Mouse (Mus musculus): Measurements from ENCODE around the gene Loxl4.

The Loxl4 gene

GRCm38 (mm10) chr19:42566283-42567019, 46.2 kb downstream of the Loxl4 start:
- no peak for DNase-seq (ENCODE audit: low read depth in 2 of 2, low spot score in 2 of 2)

GRCm38 (mm10) chr19:42563726-42564270, 48.8 kb downstream of the Loxl4 start:
- DNase-seq (ENCODE audit: low read depth in 2 of 2, low spot score in 2 of 2), result no peak

- DNase-seq (ENCODE audit: low read depth in 2 of 2, low spot score in 2 of 2), result no peak
These were observed 49.6 kb downstream of the Loxl4 start for GRCm38 (mm10) chr19:42562981-42563380.

GRCm38 (mm10) chr19:42561991-42562390, 50.6 kb downstream of the Loxl4 start:
- no peak for DNase-seq (ENCODE audit: low read depth in 2 of 2, low spot score in 2 of 2)

GRCm38 (mm10) chr19:42558701-42559100, 53.9 kb downstream of the Loxl4 start:
- no peak for DNase-seq (ENCODE audit: low read depth in 2 of 2, low spot score in 2 of 2)
